In the genomic region with DNA sequence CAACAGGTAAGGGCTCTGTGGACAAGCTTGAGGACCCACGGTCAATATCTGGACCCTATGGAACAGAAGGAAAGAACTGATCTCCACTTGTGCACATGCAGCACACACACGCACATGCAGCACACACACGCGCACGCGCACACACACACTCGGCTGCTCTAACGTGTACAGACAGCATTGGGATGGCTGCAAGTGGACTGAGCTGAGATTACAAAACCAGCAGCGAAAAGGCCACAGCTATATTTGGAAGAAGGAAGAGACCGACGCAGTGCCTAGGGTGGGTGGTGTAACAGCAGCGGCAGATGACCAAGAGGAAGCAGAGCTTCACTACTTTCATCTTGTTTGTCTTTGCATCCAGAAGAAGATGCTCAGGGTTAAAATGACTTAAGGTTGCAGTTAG, we compare ENCODE assay signal across 13 mouse cellular contexts. TPM values are rescaled to one million over a fixed set of nuclear protein-coding genes. Genes with fewer than 3 reads are reported as not detected.
DNase-seq lines count a peak whose midpoint lies in the region; ATAC-seq and TF ChIP-seq lines count a peak whose summit lies in the region.
"Had no signal": no experiment of that assay in that cellular context is flagged by ENCODE, and none has a peak within 500 bp of the region (broad histone marks: within the 10 kb centered on the region; RNA-seq: fewer than 3 reads in every experiment).

No protein-coding gene starts in this region.

- peak overlapping the region; percentile 43 for H3K4me3 ChIP-seq in gastrocnemius, adult 2 months
- H3K4me3 ChIP-seq in bone marrow, adult 2 months (replicated peaks; ENCODE audit: control insufficient read depth, low read depth, low read length), result peak overlapping the region; percentile 49
- peak overlapping the region; percentile 15; the same call in 1 of the 2 replicates for H3K4me3 ChIP-seq in liver, embryonic 11.5 days (ENCODE audit: low read depth, low read length)
- no peak overlapping the region for H3K4me3 ChIP-seq in midbrain, embryonic 11.5 days (ENCODE audit: low read depth, low read length)
- no peak overlapping the region for H3K4me3 ChIP-seq in hindbrain, embryonic 16.5 days (ENCODE audit: low read length)
- H3K4me3 ChIP-seq: limb, embryonic 13.5 days had no signal

- ATAC-seq in liver, embryonic 11.5 days (replicated peaks; ENCODE audit: low FRiP score), result no peak
- ATAC-seq in midbrain, embryonic 11.5 days (ENCODE audit: low FRiP score), result no peak
- ATAC-seq in hindbrain, embryonic 16.5 days, result no peak
- ATAC-seq: midbrain, embryonic 16.5 days had no signal

- WGBS in bone marrow, adult 2 months, result 19% methylated on average over 12 of the region's 12 CpGs
- 56% methylated on average over 12 of the region's 12 CpGs for WGBS in liver, embryonic 11.5 days
- 92% methylated on average over 12 of the region's 12 CpGs for WGBS in midbrain, embryonic 11.5 days
- 91% methylated on average over 12 of the region's 12 CpGs for WGBS in hindbrain, embryonic 16.5 days

- intact Hi-C loops in gastrocnemius, adult 2 months (cut with DNase I), result no loop called here
- intact Hi-C loops in gastrocnemius, postnatal 14 days (cut with DNase I; ENCODE audit: low total_unique reads), result no loop called here

- H3K27ac ChIP-seq in gastrocnemius, adult 2 months, result peak overlapping the region; percentile 72
- H3K27ac ChIP-seq in bone marrow, adult 2 months (ENCODE audit: control insufficient read depth, insufficient read depth, low read depth, low read length, poor library complexity), result peak overlapping the region; percentile 92
- H3K27ac ChIP-seq in liver, embryonic 11.5 days (ENCODE audit: low read depth, low read length), result peak overlapping the region; percentile 70; the same call in 1 of the 2 replicates
- no peak overlapping the region for H3K27ac ChIP-seq in midbrain, embryonic 11.5 days (ENCODE audit: low read depth, low read length)
- H3K27ac ChIP-seq in hindbrain, embryonic 16.5 days (ENCODE audit: low read depth, low read length), result no peak overlapping the region
- H3K27ac ChIP-seq: limb, embryonic 13.5 days had no signal

- H3K4me1 ChIP-seq in bone marrow, adult 2 months (ENCODE audit: control insufficient read depth, insufficient read depth, low read length), result peaks cover 2% of the 10 kb centered on the region; the same call in 1 of the 2 replicates
- H3K4me1 ChIP-seq in liver, embryonic 11.5 days (replicated peaks; ENCODE audit: control insufficient read depth, insufficient read depth, low read length), result 0 out of 2 replicates have a peak, but pooled peaks cover 2% of the 10 kb centered on the region
- no peaks in the 10 kb centered on the region for H3K4me1 ChIP-seq in midbrain, embryonic 11.5 days (ENCODE audit: control insufficient read depth, insufficient read depth, low read length)
- H3K4me1 ChIP-seq in hindbrain, embryonic 16.5 days (ENCODE audit: control insufficient read depth, insufficient read depth, low read depth, low read length), result no peaks in the 10 kb centered on the region

- no peaks in the 10 kb centered on the region for H3K36me3 ChIP-seq in liver, embryonic 11.5 days (ENCODE audit: control insufficient read depth, insufficient read depth, low read length)
- H3K36me3 ChIP-seq in midbrain, embryonic 11.5 days (ENCODE audit: control insufficient read depth, insufficient read depth, low read length), result no peaks in the 10 kb centered on the region
- no peaks in the 10 kb centered on the region for H3K36me3 ChIP-seq in hindbrain, embryonic 16.5 days (ENCODE audit: control insufficient read depth, insufficient read depth, low read length)
- H3K36me3 ChIP-seq: limb, embryonic 13.5 days had no signal

- H3K27me3 ChIP-seq in liver, embryonic 11.5 days (replicated peaks; ENCODE audit: control insufficient read depth, insufficient read depth, low read length), result no peaks in the 10 kb centered on the region
- H3K27me3 ChIP-seq in midbrain, embryonic 11.5 days (ENCODE audit: control insufficient read depth, insufficient read depth, low read length), result no peaks in the 10 kb centered on the region
- H3K27me3 ChIP-seq in hindbrain, embryonic 16.5 days (replicated peaks; ENCODE audit: control insufficient read depth, insufficient read depth, low read length), result no peaks in the 10 kb centered on the region
- H3K27me3 ChIP-seq: limb, embryonic 13.5 days had no signal

- no peak for TF ChIP-seq CTCF in gastrocnemius, adult 2 months (IDR thresholded peaks at IDR 0.05)
- no peak for TF ChIP-seq CTCF in bone marrow, adult 2 months (IDR thresholded peaks at IDR 0.05; ENCODE audit: control insufficient read depth, insufficient read depth, low read length)

- no peak for DNase-seq in gastrocnemius, adult 2 months
- no peak for DNase-seq in gastrocnemius, postnatal 14 days
- no peak for DNase-seq in liver, embryonic 11.5 days (ENCODE audit: low spot score)
- peak; percentile 61 to 70 for DNase-seq in monocyte, adult 2 months (ENCODE audit: low read depth in 1 of 2, low spot score in 2 of 2)
- DNase-seq in midbrain, embryonic 11.5 days (ENCODE audit: low spot score, missing footprints), result no peak
- no peak for DNase-seq in retina, embryonic 14.5 days (ENCODE audit: low spot score)
- DNase-seq: adrenal gland, adult 2 months; cerebellum, postnatal 10 days; kidney, adult 18-20 months had no signal

- H3K4me2 ChIP-seq in liver, embryonic 11.5 days, result peak overlapping the region; percentile 41
- no peak overlapping the region for H3K4me2 ChIP-seq in midbrain, embryonic 11.5 days
- H3K4me2 ChIP-seq in hindbrain, embryonic 16.5 days (ENCODE audit: low read length), result no peak overlapping the region
- H3K4me2 ChIP-seq: limb, embryonic 13.5 days had no signal

- TF ChIP-seq POLR2A in bone marrow, adult 2 months (IDR thresholded peaks at IDR 0.05; ENCODE audit: borderline replicate concordance, control insufficient read depth, low read depth, low read length), result no peak

- H3K9ac ChIP-seq in liver, embryonic 11.5 days (ENCODE audit: low read depth, low read length), result 0 out of 2 replicates have a peak overlapping the region, but pooled peaks have one; percentile 22
- H3K9ac ChIP-seq in midbrain, embryonic 11.5 days (ENCODE audit: low read length), result no peak overlapping the region
- H3K9ac ChIP-seq in hindbrain, embryonic 16.5 days (ENCODE audit: low read depth, low read length), result no peak overlapping the region
- H3K9ac ChIP-seq: limb, embryonic 13.5 days had no signal

- no peaks in the 10 kb centered on the region for H3K9me3 ChIP-seq in liver, embryonic 11.5 days (ENCODE audit: control insufficient read depth, low read length)
- no peaks in the 10 kb centered on the region for H3K9me3 ChIP-seq in midbrain, embryonic 11.5 days (ENCODE audit: control insufficient read depth, low read length)
- H3K9me3 ChIP-seq in hindbrain, embryonic 16.5 days (ENCODE audit: control insufficient read depth, low read length), result no peaks in the 10 kb centered on the region
- H3K9me3 ChIP-seq: limb, embryonic 13.5 days had no signal

RNA-seq across cellular contexts. Expression of gene Mapk3, which starts 13.3 kb away (rescaled TPM):
- total RNA-seq in gastrocnemius, adult 2 months (2021), result 10 to 100 TPM; 22.3 to 22.4 TPM
- 10 to 100 TPM; 35.0 to 40.0 TPM for total RNA-seq in gastrocnemius, postnatal 14 days (2021)
- polyA plus RNA-seq in bone marrow, adult 2 months (2011; ENCODE audit: insufficient read depth, insufficient read length, low replicate concordance, missing spikeins), result 78.4 and 117 TPM in 2 replicates
- 34.0 and 39.3 TPM in 2 replicates for polyA plus RNA-seq in liver, embryonic 11.5 days (2014; fragmentation: Nextera tagmentation; extraction: Ambion mirVana)
- polyA plus RNA-seq in midbrain, embryonic 11.5 days (2014; fragmentation: Nextera tagmentation; extraction: Ambion mirVana), result 41.0 and 45.2 TPM in 2 replicates
- 114 and 119 TPM in 2 replicates for polyA plus RNA-seq in hindbrain, embryonic 16.5 days (2015; fragmentation: Nextera tagmentation; extraction: Ambion mirVana)

RNA-seq across cellular contexts. Expression of gene Gdpd3, which starts 20.1 kb away (rescaled TPM):
- 1 to 10 TPM in 1 of 2 experiments, under 1 TPM in 1; 0.67 to 1.3 TPM for total RNA-seq in gastrocnemius, adult 2 months (2021)
- total RNA-seq in gastrocnemius, postnatal 14 days (2021), result 1 to 10 TPM in 1 of 2 experiments, under 1 TPM in 1; 0.92 to 1.8 TPM
- 20.1 and 40.1 TPM in 2 replicates for polyA plus RNA-seq in bone marrow, adult 2 months (2011; ENCODE audit: insufficient read depth, insufficient read length, low replicate concordance, missing spikeins)
- polyA plus RNA-seq in liver, embryonic 11.5 days (2014; fragmentation: Nextera tagmentation; extraction: Ambion mirVana), result 0.87 and 0.96 TPM in 2 replicates
- 0.57 and 0.86 TPM in 2 replicates for polyA plus RNA-seq in midbrain, embryonic 11.5 days (2014; fragmentation: Nextera tagmentation; extraction: Ambion mirVana)
- polyA plus RNA-seq in hindbrain, embryonic 16.5 days (2015; fragmentation: Nextera tagmentation; extraction: Ambion mirVana), result 1.4 and 1.5 TPM in 2 replicates

RNA-seq across cellular contexts. Expression of gene Ypel3, which starts 30.7 kb away (rescaled TPM):
- 10 to 100 TPM; 74.6 to 93.1 TPM for total RNA-seq in gastrocnemius, adult 2 months (2021)
- 10 to 100 TPM; 52.4 to 64.9 TPM for total RNA-seq in gastrocnemius, postnatal 14 days (2021)
- 236 and 411 TPM in 2 replicates for polyA plus RNA-seq in bone marrow, adult 2 months (2011; ENCODE audit: insufficient read depth, insufficient read length, low replicate concordance, missing spikeins)
- polyA plus RNA-seq in liver, embryonic 11.5 days (2014; fragmentation: Nextera tagmentation; extraction: Ambion mirVana), result 49.1 and 52.2 TPM in 2 replicates
- 87.8 and 91.5 TPM in 2 replicates for polyA plus RNA-seq in midbrain, embryonic 11.5 days (2014; fragmentation: Nextera tagmentation; extraction: Ambion mirVana)
- polyA plus RNA-seq in hindbrain, embryonic 16.5 days (2015; fragmentation: Nextera tagmentation; extraction: Ambion mirVana), result 187 and 200 TPM in 2 replicates

RNA-seq across cellular contexts. Expression of gene Tbx6, which starts 35.2 kb away (rescaled TPM):
- total RNA-seq in gastrocnemius, adult 2 months (2021), result under 1 TPM; 0.42 to 0.48 TPM
- under 1 TPM; 0.31 to 0.55 TPM for total RNA-seq in gastrocnemius, postnatal 14 days (2021)
- polyA plus RNA-seq in bone marrow, adult 2 months (2011; ENCODE audit: insufficient read depth, insufficient read length, low replicate concordance, missing spikeins), result 7.5 and 13.7 TPM in 2 replicates
- polyA plus RNA-seq in liver, embryonic 11.5 days (2014; fragmentation: Nextera tagmentation; extraction: Ambion mirVana), result 0.22 and 0.55 TPM in 2 replicates
- 0.20 and 0.43 TPM in 2 replicates for polyA plus RNA-seq in midbrain, embryonic 11.5 days (2014; fragmentation: Nextera tagmentation; extraction: Ambion mirVana)
- 0.29 and 0.55 TPM in 2 replicates for polyA plus RNA-seq in hindbrain, embryonic 16.5 days (2015; fragmentation: Nextera tagmentation; extraction: Ambion mirVana)

RNA-seq across cellular contexts. Expression of gene Coro1a, which starts 38.5 kb away (rescaled TPM):
- total RNA-seq in gastrocnemius, adult 2 months (2021), result 1 to 10 TPM; 2.3 to 2.4 TPM
- 1 to 10 TPM; 2.7 to 3.6 TPM for total RNA-seq in gastrocnemius, postnatal 14 days (2021)
- 370 and 776 TPM in 2 replicates for polyA plus RNA-seq in bone marrow, adult 2 months (2011; ENCODE audit: insufficient read depth, insufficient read length, low replicate concordance, missing spikeins)
- polyA plus RNA-seq in liver, embryonic 11.5 days (2014; fragmentation: Nextera tagmentation; extraction: Ambion mirVana), result 94.0 and 94.9 TPM in 2 replicates
- polyA plus RNA-seq in midbrain, embryonic 11.5 days (2014; fragmentation: Nextera tagmentation; extraction: Ambion mirVana), result 46.2 TPM in 2 replicates
- 119 and 125 TPM in 2 replicates for polyA plus RNA-seq in hindbrain, embryonic 16.5 days (2015; fragmentation: Nextera tagmentation; extraction: Ambion mirVana)

Comparison
In these comparisons a context has a peak if more than half of its experiments do, and no peak if none do; other contexts are left out.
1. DNase-seq: peak in monocyte, adult 2 months (2 of 2); none in gastrocnemius, adult 2 months (single experiment), gastrocnemius, postnatal 14 days (single experiment), liver, embryonic 11.5 days (single experiment), midbrain, embryonic 11.5 days (single experiment) and retina, embryonic 14.5 days (single experiment).
2. H3K27ac ChIP-seq: peak in gastrocnemius, adult 2 months (single experiment), bone marrow, adult 2 months (single experiment) and liver, embryonic 11.5 days (single experiment); none in midbrain, embryonic 11.5 days (single experiment) and hindbrain, embryonic 16.5 days (single experiment).
3. H3K4me3 ChIP-seq: peak in gastrocnemius, adult 2 months (single experiment), bone marrow, adult 2 months (single experiment) and liver, embryonic 11.5 days (single experiment); none in midbrain, embryonic 11.5 days (single experiment) and hindbrain, embryonic 16.5 days (single experiment).